17 mouse cellular contexts compared by ENCODE assay signal in the genomic region with DNA sequence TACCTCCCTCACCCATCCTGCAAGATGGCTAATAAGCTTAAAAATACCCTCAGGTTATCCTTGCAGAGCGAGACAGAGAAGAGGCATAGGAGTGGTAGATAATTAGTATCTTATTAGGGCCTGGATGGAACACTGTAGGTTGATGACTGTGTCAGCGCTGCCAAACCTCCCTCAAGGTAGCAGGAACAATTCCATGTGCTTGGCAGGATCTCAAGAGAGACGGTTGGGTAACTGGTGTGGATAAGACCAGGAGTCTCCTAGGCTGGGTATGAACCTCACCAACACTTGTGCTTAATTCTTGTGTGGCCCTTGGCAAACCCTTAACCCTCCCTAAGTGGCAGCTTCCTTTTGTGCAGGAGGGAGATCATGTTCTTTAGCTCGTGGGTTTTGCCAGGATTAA. TPM values are rescaled to one million over a fixed set of nuclear protein-coding genes. Genes with fewer than 3 reads are reported as not detected.
"Had no signal": no experiment of that assay in that cellular context is flagged by ENCODE, and none has a peak within 500 bp of the region (broad histone marks: within the 10 kb centered on the region; RNA-seq: fewer than 3 reads in every experiment).

No protein-coding gene starts in this region.

- DNase-seq: lung, adult 2 months; lung, postnatal 14 days; lung, postnatal 36 days; right cerebral cortex, postnatal 14 days; thymus, adult 2 months; thymus, postnatal 25 days; thymus, postnatal 4 days had no signal

- H3K4me1 ChIP-seq: lung, embryonic 15.5 days; megakaryocyte, embryonic 14.5 days; stomach, embryonic 15.5 days had no signal

- H3K9me3 ChIP-seq: lung, embryonic 15.5 days; megakaryocyte, embryonic 14.5 days; midbrain, embryonic 13.5 days; midbrain, embryonic 15.5 days; neural tube, embryonic 12.5 days; stomach, embryonic 15.5 days had no signal

- H3K36me3 ChIP-seq: lung, embryonic 15.5 days; midbrain, embryonic 13.5 days; midbrain, embryonic 15.5 days; neural tube, embryonic 12.5 days; stomach, embryonic 15.5 days had no signal

- H3K27ac ChIP-seq: lung, embryonic 15.5 days; macrophage; midbrain, embryonic 13.5 days; midbrain, embryonic 15.5 days; neural tube, embryonic 12.5 days; stomach, embryonic 15.5 days; stomach, postnatal 0 days had no signal

- H3K27me3 ChIP-seq: lung, embryonic 15.5 days; midbrain, embryonic 13.5 days; midbrain, embryonic 15.5 days; neural tube, embryonic 12.5 days; stomach, embryonic 15.5 days had no signal

- H3K9ac ChIP-seq: lung, embryonic 15.5 days; midbrain, embryonic 13.5 days; midbrain, embryonic 15.5 days; neural tube, embryonic 12.5 days; stomach, embryonic 15.5 days had no signal

- H3K4me3 ChIP-seq: lung, embryonic 15.5 days; megakaryocyte, embryonic 14.5 days; midbrain, embryonic 13.5 days; midbrain, embryonic 15.5 days; neural tube, embryonic 12.5 days; stomach, embryonic 15.5 days had no signal

- H3K4me2 ChIP-seq: lung, embryonic 15.5 days; midbrain, embryonic 11.5 days; midbrain, embryonic 13.5 days; midbrain, embryonic 15.5 days; neural tube, embryonic 12.5 days; stomach, embryonic 15.5 days had no signal

- ATAC-seq: lung, postnatal 0 days; midbrain, embryonic 13.5 days; midbrain, embryonic 15.5 days had no signal

RNA-seq across cellular contexts. Expression of a gene that starts 9.0 kb away (rescaled TPM):
- polyA plus RNA-seq: macrophage had no signal
